17 mouse cellular contexts compared by ENCODE assay signal in the genomic region with DNA sequence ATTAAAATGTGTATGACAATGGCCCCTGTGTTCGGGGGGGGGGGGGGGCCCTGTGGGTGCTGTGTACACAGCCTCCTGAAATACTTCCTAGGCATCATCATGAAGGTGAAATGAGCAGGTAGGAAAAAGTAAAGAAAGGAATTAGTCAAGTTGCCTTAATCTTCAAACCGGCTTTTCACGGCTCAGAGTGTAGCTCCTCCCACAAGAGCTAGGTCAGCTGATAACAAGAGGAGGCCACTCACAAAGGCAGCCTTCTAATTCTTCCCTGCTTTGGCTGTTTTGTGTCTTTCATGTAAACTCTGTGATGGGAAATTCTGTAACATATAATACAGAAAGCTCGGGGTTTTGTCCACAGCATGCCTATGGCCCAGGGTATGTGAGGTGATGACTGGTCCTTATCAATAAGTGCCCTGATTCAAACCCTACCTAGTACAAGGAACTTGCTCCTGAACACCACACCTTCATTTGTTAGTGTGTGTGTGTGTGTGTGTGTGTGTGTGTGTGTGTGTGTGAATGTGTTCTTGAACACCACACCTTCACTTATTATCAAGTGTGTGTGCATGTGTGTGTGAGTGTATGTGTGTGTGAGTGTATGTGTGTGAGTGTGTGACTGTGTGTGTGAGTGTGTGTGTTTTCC. TPM values are rescaled to one million over a fixed set of nuclear protein-coding genes. Genes with fewer than 3 reads are reported as not detected.
DNase-seq lines count a peak whose midpoint lies in the region; ATAC-seq lines count a peak whose summit lies in the region.
"Had no signal": no experiment of that assay in that cellular context is flagged by ENCODE, and none has a peak within 500 bp of the region (broad histone marks: within the 10 kb centered on the region; RNA-seq: fewer than 3 reads in every experiment).

No protein-coding gene starts in this region.

- H3K27me3 ChIP-seq in kidney, embryonic 15.5 days: peaks cover 4% of the 10 kb centered on the region; the same call in 1 of the 2 replicates
- H3K27me3 ChIP-seq in midbrain, embryonic 14.5 days (ENCODE audit: control insufficient read depth, insufficient read depth, low read length): 0 out of 2 replicates have a peak, but pooled peaks cover 2% of the 10 kb centered on the region

- no peak for DNase-seq in kidney, adult 11 months
- DNase-seq in thymus, postnatal 4 days: peak; percentile 3
- no peak for DNase-seq in thymus, postnatal 0 days (ENCODE audit: low spot score)
- peak; percentile 59 for DNase-seq in naive thymus-derived CD4-positive, alpha-beta T cell, adult 2 months (ENCODE audit: low read depth)
- no peak for DNase-seq in left cerebral cortex, adult 18-20 months (ENCODE audit: low spot score in 2 of 2)
- no peak for DNase-seq in MN1 (ENCODE audit: low spot score)
- no peak for DNase-seq in midbrain, embryonic 14.5 days
- DNase-seq: adrenal gland, postnatal 36 days; cerebellum, adult 8-10 months; forebrain, postnatal 0 days; kidney, adult 18-20 months; kidney, postnatal 25 days; lung, adult 18-20 months; right cerebral cortex, postnatal 14 days had no signal

- H3K9me3 ChIP-seq in kidney, embryonic 15.5 days (replicated peaks): no peaks in the 10 kb centered on the region
- no peaks in the 10 kb centered on the region for H3K9me3 ChIP-seq in midbrain, embryonic 14.5 days (ENCODE audit: control insufficient read depth, low read length)
- H3K9me3 ChIP-seq: embryonic facial prominence, embryonic 13.5 days; neural tube, embryonic 13.5 days had no signal

- 50% methylated on average over 4 of the region's 4 CpGs for WGBS in kidney, embryonic 15.5 days
- 28% methylated on average over 4 of the region's 4 CpGs for WGBS in midbrain, embryonic 14.5 days

- no peak overlapping the region for H3K4me3 ChIP-seq in kidney, embryonic 15.5 days (replicated peaks)
- H3K4me3 ChIP-seq in midbrain, embryonic 14.5 days (replicated peaks; ENCODE audit: low read depth, low read length): no peak overlapping the region
- H3K4me3 ChIP-seq: embryonic facial prominence, embryonic 13.5 days; neural tube, embryonic 13.5 days had no signal

- H3K4me2 ChIP-seq in kidney, embryonic 15.5 days: no peak overlapping the region
- H3K4me2 ChIP-seq in midbrain, embryonic 14.5 days (ENCODE audit: low read length): no peak overlapping the region
- H3K4me2 ChIP-seq: embryonic facial prominence, embryonic 13.5 days; neural tube, embryonic 13.5 days had no signal

- no peak overlapping the region for H3K9ac ChIP-seq in kidney, embryonic 15.5 days
- no peak overlapping the region for H3K9ac ChIP-seq in midbrain, embryonic 14.5 days (replicated peaks; ENCODE audit: low read length)
- H3K9ac ChIP-seq: embryonic facial prominence, embryonic 13.5 days; forebrain, postnatal 0 days; neural tube, embryonic 13.5 days had no signal

- peak; percentile 44; the same call in 1 of the 2 replicates for ATAC-seq in kidney, embryonic 15.5 days (replicated peaks; ENCODE audit: low FRiP score)
- no peak for ATAC-seq in midbrain, embryonic 14.5 days (ENCODE audit: low FRiP score, low TSS enrichment)
- ATAC-seq: forebrain, postnatal 0 days had no signal

- H3K4me1 ChIP-seq in kidney, embryonic 15.5 days: 0 out of 2 replicates have a peak, but pooled peaks cover 2% of the 10 kb centered on the region
- H3K4me1 ChIP-seq in midbrain, embryonic 14.5 days (ENCODE audit: control insufficient read depth, insufficient read depth, low read length): no peaks in the 10 kb centered on the region
- H3K4me1 ChIP-seq: embryonic facial prominence, embryonic 13.5 days had no signal

- no peaks in the 10 kb centered on the region for H3K36me3 ChIP-seq in kidney, embryonic 15.5 days
- no peaks in the 10 kb centered on the region for H3K36me3 ChIP-seq in midbrain, embryonic 14.5 days (ENCODE audit: control insufficient read depth, insufficient read depth, low read length)
- H3K36me3 ChIP-seq: embryonic facial prominence, embryonic 13.5 days; neural tube, embryonic 13.5 days had no signal

- H3K27ac ChIP-seq in kidney, embryonic 15.5 days: no peak overlapping the region
- H3K27ac ChIP-seq in midbrain, embryonic 14.5 days (replicated peaks; ENCODE audit: low read depth, low read length): no peak overlapping the region
- H3K27ac ChIP-seq: embryonic facial prominence, embryonic 13.5 days; neural tube, embryonic 13.5 days had no signal

RNA-seq across cellular contexts. Expression of a gene that starts 7.1 kb away (rescaled TPM):
- 0.30 and 0.39 TPM in 2 replicates for polyA plus RNA-seq in kidney, embryonic 15.5 days (2015; fragmentation: Nextera tagmentation; extraction: Ambion mirVana)
- 79.2 and 90.0 TPM in 2 replicates for polyA plus RNA-seq in thymus, postnatal 0 days (2015; fragmentation: Nextera tagmentation; extraction: Ambion mirVana)
- total RNA-seq in left cerebral cortex, adult 18-20 months (2021): 100 to 1,000 TPM; 330 TPM
- polyA plus RNA-seq in midbrain, embryonic 14.5 days (2014; fragmentation: Nextera tagmentation; extraction: Ambion mirVana): 1.7 and 1.8 TPM in 2 replicates

Comparison
In these comparisons a context has a peak if more than half of its experiments do, and no peak if none do; other contexts are left out.
1. DNase-seq: peak in thymus, postnatal 4 days (single experiment) and naive thymus-derived CD4-positive, alpha-beta T cell, adult 2 months (single experiment); none in kidney, adult 11 months (single experiment), thymus, postnatal 0 days (single experiment), left cerebral cortex, adult 18-20 months (0 of 2), MN1 (single experiment) and midbrain, embryonic 14.5 days (single experiment).
2. RNA of a gene that starts 7.1 kb away (polyA plus RNA-seq): 79.2 to 90.0 TPM in thymus, postnatal 0 days; 1.7 to 1.8 TPM in midbrain, embryonic 14.5 days and 0.30 to 0.39 TPM in kidney, embryonic 15.5 days; every median in the first group is over 10 times any median in the second.